Mouse (Mus musculus): ENCODE results near the gene Cpsf7.
"Not testable (repeated sequence)": the region's sequence is repeated elsewhere in the genome, so short reads cannot be mapped to it uniquely, and the experiment has no call there.

Gene Cpsf7

DNA sequence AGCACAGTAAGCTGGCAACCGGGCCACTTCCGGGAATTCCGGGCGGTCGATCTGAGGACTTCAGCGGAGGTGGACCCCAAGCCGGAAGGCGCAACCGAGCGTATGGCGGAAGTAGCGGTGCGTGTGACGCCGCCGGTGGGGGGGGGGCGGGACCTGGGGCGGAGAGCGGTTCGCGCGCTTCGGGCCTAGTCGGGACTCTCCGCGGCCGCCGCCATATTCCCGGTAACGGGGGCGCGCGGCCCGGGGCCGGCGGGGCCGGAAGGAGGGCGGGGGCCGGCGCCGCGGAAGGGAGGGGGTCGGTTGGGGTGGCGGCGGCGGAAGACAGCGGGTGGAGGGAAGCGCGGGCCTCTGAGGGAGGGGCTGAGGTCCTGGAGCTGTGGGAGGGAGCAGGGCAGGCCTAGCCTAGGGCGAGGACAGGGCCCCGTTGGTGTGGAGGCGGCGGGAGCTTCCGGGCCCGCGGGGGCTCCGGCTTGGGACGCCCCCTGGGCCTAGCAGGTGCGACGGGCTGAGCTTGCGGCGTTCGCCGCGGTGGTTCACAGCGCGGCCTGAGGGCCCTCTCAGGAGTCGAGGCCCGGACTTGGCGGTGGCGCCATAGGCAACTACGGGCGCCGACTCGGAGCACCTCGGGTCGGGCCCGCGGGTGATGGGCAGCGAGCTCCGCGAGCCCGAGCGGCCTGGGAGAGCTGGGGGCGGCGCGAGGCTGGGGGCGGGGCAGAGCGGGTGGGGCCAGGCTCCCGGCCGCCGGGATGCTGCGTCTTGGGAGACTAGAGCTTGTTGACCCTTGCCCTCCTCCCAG is at the start of gene Cpsf7:
Cpsf7 (plus strand) TSS at position 161 of the 796 bp plus-strand sequence.
- DNase-seq: peak; percentile 82

DNA sequence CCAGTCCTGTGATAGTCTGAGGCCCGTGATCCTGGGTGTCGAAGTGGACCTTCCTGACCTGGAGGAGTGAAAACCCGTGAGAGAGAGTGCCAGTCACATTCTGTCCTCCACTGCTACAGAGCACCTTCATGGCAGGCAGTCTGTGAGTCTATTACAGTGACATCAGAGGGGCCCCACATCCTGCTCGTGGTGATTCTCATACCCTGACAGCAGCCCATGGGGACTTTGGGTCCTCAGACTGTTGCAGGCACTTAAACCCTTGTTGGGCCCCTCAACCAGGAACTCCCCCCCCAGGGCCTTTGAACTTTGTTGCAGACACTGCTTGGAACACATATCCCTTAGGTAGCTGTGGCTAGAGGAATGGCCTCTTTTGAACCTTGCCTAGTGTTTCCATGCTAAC is 45.5 kb upstream of the Cpsf7 start:
- no peak for DNase-seq

DNA sequence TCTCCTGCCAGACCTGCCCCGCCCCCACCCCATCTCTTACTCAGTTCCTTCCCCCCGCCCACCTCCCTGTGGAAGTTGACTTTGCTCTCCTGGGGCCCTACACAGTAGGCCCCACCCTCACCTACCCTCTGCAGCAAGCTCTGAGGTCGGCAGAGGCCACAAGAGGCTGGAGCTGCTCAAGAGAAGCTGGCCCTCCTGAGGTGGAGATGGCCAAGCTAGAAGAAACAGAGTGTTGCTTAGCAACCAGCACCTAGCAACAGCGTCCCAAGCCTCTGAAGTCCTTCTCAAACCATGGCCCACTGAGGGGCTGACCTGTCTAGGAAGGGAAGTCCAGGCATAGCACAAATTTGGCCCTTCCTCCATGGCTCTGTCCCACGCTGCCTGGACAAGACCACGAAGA is 42.4 kb upstream of the Cpsf7 start, which contains the start of gene Ppp1r32:
Ppp1r32 (minus strand) TSS at position 226 of the 400 bp plus-strand sequence.
- DNase-seq: no peak

DNA sequence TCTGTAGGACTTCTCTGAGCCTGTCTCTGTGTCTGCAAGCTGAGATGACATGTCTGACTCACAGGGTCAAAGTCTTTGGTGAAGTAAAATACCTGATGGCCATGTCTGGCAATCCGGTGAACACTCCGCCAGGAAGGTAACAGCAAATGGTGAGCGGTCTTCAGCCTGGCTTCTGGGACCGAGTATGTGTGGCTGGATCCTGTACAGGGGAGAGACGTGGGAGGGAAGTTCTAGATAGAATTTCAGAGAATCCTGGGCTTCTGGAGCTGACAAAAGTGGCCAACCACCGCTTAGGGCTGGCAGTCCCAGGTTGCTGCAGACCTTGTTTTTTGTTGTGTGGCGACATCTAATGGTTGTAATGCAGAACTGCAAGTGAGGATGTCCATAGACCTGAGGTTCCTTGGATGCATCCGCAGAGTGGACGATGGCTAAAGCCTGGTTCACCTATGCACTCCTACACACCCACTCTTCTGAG is 38.8 kb upstream of the Cpsf7 start:
- peak; percentile 37 for DNase-seq

DNA sequence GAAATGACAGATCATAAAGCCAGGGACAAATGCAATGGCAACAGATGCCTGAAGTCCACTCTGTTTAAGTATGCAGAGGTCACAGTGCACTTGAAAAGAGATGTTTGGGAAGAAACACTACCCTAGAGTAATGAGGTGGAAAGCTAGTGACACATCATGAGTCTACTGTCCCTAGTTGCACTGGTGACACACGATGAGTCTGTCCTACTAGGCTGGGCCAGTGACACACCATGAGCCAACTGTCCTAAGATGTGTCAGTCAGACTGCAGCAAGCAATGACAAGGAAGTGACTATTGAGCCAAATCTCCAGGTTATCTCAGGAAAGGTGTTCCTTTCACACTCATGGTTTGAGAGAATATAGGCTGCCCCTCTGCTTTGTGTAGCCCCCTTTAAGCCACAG is 29.4 kb upstream of the Cpsf7 start:
- no peak for DNase-seq

DNA sequence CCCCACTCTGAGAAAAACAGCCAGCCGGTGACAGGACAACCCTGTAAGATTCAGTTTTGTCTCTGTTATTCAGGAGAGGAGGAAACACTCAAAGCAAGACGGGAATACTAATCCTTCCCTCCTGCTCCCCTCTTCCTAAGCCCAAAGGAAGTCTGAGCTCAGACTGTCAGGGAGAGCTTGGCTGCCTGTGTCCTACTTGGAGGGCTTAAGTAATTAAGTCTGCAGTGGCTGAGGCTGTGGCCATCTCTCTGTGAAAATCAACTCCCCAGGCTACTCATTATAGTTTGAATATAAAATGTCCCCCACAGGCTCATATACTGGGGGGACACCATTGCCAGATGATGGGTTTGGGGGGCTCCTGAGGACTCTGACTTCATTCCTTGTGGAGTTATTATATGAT is 28.1 kb upstream of the Cpsf7 start:
- DNase-seq: no peak

DNA sequence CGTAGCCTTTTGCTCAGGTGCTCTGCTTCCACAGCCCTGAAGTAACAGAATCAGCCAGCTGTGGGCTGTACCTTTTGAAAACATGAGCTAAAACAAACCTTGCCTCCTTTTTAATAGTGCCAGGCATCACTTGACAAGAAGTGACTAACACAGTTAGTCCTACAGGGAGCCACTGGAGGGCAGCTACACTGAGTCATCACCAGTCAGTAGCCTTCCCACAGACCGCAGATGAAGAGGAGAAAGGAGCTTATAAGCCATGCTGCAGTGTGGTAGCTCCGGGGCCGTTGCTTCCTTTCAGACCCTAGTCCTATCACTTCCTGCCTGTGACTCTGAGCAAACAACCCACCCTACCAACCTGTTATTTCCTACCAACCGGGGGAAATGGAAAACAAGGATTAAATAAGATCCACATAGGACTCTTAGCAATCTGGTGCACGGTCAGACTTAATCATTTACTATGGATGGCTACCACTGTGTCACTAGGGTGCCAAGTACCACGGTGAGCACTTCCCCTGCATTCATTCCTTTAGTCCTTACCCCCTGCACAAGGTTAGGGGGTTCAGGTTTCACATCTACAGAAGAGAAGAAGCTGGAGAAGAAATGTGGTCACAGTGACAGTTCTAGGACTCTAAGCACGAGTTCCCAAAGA is 27.4 kb upstream of the Cpsf7 start:
- no peak for DNase-seq

DNA sequence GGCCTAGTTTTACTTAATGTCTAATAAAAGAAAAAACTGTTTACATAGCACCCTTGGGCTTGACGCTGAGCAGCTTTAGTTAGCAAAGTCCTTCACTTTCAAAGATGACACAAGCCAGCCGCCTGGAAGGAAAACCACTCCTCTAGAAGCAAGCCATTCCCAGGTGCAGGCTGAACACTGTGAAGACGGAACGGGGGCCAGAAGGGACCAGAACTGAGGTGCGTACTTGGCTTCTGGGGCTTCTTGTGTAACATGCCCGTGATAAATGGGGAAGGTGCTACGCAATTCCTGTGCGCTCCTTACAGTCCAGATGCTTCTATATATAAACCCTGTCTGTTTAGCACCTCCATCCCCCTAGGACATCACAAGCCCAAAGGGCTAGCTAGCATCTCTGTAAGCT is 24.5 kb upstream of the Cpsf7 start:
- no peak for DNase-seq

DNA sequence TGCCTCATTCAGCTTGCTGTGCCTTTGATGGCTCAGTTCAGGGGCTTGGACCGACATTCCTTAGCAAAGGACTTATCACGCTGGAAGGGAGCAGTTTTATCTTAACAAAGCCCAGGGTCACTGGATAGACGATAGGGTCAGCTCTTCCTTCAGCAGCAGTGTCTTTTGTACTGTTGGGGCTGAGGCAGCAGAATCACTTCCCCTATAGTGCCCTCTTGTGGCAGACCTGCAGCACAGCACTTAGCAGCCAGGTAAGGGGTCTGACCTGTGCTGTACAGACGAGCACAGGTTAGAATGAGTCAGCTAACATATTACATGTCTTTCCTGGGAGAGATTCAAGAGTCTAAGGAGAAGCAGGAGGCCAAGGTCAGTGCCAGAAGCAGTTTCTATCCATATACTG is 22.5 kb upstream of the Cpsf7 start:
- DNase-seq: peak; percentile 25

DNA sequence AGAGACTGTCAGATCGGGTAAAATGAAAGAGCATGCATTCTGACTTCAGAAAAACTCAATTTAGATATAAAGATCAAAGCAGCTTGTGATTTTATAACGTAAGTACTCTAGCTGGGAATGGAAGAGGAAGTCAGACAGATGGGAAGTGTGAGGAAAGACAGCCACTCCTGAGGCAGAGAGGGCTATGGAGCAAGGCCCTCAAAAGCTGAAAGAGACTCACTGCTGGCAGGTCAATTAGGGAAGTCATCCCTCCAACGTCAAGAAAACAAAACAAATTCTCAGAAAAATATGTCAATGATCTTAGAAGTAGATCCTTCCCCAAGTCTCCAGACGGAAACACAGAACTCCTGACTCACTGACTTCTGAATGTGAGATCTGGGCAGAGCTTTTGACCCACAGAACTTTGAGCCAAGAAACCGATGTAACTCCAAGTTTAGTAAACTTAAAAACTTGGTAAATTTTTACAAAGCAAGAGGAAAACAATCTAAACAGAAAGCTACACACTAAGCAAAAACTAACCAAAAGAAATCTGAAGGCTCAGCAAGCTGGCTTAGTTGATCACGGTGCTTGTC is 14.2 kb upstream of the Cpsf7 start:
- DNase-seq: no peak

DNA sequence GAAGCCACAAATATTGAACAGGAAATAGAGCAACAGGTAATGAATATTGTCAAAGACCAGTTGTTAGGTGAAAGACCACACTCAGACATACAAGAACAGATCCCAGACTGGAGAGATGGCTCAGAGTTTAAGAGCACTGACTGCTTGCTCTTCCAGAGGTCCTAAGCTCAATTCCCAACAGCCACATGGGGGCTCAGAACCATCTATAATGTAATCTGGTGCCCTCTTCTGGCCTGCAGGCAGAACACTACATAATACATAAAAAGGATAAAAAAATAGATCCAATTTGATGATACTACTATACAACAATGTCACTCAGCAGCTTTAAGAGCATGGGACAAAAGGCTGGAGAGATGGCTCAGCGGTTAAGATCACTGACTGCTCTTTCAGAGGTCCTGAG is 4.7 kb upstream of the Cpsf7 start:
- no peak for DNase-seq

DNA sequence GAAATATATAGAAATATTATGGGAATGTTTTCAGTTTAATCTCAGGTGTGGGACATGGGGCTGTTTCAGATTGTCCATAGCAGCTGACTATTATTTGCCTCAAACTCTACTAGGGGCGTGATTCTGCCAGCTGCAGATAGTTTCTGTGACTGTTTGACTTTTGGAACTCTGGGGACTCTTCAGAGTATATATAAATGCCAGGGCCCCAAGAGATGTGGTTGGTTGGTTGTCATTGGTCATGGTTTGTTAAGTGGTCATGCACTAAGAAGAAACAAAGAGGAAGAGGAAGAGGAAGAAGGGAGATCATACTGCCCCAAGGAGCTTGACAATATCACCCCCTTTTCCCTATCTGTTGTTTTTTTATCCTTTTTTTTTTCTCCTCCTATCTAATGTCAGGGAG is 3.1 kb upstream of the Cpsf7 start:
- DNase-seq: no peak

DNA sequence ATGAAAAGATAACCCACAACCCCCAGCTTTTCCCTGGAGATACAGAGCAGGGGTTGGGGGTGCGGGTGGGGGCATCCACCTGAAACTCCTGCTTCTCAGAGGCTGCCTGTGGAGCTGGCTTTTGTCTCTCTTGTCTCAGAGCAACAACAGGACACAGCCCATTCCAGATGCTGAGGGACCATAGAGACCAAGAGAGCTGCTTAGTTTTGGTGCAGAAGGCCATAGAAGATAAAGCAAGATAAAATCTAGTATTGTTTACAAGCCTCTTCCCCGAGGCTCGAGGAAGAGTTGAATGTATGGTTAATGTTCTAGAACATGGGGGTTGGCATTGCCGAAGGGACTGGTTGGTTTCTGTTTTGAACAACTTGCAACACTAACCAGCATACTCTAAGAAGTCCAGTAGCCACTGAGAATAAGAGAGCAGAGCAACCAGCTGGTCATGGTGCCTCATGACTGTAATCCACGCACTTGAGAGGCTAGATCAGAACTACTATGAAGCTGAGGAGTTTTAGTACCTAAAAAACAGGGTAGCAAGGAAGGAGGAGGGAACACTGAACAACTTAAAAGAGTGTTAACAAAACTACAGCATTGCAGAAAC is 1.5 kb upstream of the Cpsf7 start:
- DNase-seq: no peak

DNA sequence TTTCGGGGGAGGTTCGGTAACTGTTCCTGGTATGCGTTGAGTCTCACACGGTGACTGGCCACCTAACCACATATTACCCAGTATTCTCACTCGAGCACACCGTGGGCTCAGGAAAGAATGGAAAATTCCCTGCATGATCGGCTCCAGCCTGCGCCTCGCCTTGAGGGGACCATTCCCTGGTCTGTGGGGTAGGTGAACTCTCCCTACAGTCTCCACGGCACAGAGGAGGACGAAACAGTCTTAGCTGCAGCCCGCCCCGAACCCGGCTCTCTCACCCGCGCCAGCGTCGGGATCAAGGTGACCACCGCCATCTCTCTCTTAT is 321 bp upstream of the Cpsf7 start:
- DNase-seq: no peak

DNA sequence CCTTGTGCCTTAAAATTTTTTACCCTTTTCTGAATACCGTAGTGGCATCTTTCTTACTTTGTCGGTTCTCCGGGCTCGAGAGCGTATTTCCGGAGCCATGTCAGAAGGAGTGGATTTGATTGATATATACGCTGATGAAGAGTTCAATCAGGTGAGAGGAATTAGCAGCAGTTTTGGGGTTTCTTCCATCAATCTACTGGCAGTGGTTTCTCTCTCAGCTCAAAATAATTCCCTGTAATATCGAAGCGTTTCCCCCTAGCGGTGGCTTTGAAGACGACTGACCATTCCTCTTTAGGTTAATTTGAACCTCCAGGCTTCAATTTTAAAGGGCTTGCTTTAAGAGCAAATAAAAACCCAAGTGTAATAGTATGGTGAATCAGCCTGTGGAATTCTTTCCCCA is 844 bp downstream of the Cpsf7 start, which contains the start of gene Sdhaf2:
Sdhaf2 (minus strand) TSS at position 233 of the 400 bp plus-strand sequence.
- peak; percentile 27 for DNase-seq

DNA sequence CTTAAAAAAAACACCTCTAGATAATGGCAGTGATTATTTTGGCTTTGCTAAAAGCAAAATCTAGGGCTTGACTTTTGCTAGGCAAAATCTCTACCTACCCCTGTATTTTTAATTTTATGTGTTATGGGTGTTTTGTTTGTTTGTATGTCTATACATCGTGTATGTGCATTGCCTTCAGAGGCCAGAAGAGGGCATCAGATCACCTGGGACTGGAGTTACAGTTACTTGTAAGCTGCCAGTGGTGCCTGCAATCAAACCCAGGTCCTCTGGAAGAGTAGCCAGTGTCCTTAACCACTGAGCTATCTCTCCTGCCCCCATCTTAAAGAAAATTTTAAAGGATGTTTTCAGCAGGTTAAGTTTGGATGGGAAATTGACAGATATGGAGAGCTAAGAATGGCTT is 5.0 kb downstream of the Cpsf7 start:
- no peak for DNase-seq

DNA sequence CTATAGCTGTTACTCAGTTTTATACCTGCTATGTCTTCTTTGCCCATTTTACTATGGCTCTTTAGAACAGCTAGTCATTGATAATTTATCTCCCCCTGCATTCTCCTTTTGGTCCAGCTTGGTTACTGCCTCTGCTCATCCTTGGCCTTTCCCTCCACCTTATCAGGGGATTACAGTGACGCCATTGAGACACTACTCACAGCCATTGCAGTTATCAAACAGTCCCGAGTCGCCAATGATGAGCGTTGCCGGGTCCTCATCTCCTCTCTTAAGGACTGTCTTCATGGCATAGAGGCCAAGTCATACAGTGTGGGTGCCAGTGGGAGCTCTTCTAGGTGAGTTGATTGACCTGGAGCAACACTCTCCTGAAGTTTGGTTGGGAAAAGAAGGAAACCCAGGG is 14.4 kb downstream of the Cpsf7 start:
- no peak for DNase-seq

DNA sequence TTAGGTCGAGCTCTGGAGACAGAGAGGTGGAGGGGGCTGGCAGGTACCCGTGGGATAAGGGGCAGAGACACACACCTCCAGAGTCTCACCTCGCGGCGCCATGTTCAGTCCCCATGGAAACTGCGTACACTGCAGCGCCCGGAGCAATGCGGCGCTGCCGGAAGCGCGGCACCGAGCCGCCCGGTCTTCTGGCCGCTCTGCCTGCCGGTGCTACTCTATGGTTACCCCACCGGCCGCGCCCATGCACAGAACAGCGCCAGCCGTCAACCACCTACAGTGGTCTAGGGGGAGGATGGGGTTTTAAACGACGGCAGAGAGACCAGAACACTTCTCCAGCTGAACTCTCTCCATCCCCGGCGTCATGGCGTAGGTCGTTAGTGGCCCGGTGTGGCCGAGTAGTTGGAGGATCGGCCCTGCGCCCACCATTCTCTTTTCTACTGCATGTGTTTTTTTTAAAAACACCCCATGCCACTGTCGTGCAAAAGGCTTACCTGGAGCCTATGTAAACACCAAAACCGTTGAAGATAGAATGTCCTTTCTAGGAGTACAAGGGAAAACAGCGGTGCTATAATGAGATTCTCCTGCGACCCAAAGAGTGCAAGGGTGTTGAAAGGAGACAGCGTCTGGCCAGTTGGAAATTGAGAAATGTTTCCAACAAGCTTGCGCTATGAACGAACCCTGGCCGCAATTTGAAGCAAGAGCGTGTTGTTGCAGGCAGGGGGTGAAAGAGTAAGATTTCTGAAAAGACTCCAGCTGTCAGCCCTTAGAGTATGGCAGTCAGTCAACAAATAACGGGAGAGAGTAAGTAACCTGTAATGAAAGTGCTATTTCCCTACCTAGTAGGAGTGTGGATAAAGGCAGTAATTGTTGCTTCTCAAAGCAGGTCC is 30.8 kb downstream of the Cpsf7 start, which contains the start of gene Tmem216:
Tmem216 (minus strand) TSS at position 615 of the 887 bp plus-strand sequence.
- peak; percentile 78 for DNase-seq

DNA sequence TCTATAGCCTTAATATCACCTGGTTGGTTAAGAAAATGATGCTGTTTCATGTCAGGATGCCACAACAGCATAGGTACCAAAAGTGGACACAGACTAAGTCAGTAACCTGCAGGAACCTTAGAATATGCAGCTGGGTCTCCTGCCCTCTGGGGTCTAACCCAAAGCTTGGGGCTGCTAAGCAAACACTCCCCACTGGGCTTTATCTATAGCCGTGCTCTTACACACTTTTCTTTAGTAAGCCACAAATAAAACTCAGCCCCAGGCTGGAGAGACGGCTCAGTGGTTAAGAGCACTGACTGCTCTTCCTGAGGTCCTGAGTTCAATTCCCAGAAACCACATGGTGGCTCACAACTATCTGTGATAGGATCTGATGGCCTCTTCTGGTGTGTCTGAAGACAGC is 31.9 kb downstream of the Cpsf7 start:
- DNase-seq: no peak

DNA sequence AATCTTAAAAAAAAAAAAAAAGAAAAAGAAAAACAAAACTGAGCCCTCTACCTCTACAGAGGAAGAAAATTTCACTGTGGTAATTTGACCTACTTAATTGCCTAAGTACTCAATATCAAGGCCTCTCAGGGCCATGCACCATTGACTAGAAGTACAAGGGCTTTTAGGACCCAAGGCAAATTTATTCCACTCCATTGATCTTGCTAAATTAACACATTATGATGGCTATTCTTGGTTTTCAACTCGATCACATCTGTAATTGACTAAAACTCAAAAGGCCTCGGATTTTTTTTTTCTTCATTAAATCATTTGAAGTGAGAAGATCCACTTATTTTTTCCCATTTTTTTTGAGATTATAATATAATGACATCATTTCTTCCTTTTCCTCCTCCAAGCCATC is 32.4 kb downstream of the Cpsf7 start:
- DNase-seq: no peak

DNA sequence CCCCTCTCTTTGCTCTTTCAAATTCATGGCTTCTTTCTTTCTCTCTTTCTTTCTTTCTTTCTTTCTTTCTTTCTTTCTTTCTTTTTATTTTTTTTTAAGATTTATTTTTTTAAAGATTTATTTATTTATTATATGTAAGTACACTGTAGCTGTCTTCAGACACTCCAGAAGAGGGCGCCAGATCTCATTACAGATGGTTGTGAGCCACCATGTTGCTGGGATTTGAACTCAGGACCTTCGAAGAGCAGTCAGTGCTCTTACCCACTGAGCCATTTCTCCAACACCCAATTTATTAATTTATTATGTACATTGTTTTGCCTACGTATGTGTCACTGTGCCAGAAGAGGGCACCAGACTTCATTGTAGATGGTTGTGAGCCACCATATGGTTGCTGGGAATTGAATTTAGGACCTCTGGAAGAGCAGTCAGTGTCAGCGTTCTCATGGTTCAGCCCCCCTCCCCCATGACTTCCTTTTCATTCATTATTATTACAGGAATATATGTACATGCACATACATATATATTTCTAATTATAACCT is 32.8 kb downstream of the Cpsf7 start:
- DNase-seq: not testable (repeated sequence)

DNA sequence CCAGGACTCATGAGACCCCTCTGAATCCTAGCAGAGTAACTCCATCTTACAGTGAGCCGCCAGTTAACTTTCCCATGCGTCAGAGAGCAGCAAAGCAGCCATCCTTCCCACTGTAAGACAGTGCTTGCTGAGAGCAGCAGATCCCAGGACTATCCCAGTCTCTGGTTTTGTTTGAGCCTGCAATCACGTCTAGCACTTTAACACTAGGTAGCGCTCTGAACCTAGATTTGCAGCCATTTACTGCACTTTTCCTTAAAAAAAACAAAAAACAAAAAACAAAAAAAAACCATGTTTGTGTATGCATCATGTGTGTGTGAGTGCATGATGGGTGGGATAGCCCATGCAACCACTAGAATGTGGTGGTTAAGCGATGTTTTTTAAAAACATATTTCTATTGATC is 35.0 kb downstream of the Cpsf7 start:
- no peak for DNase-seq
